Mouse (Mus musculus) forebrain, embryonic 10.5 days (tissue): ENCODE measurements at regions not wholly inside any gene's neighbourhood (a gene's known extent, or its start where the extent isn't known, plus 50 kb on each side); places are given as distances from the start of the nearest gene placed in this dataset.

Source experiments
- DNase-seq: peaks from one replicate; pipeline ENCODE4 v3.0.0-alpha.2; 2017; ENCODE audit warnings: low spot score; ENCODE audit errors: extremely low spot score
- H3K27ac ChIP-seq: fragments of 300-500 bp; sonication (generic); 2 replicates; pipeline ENCODE4 v1.5.1; 2016; ENCODE audit warnings: mild to moderate bottlenecking
- H3K27me3 ChIP-seq: fragments of 300-500 bp; sonication (generic); 2 replicates; pipeline ENCODE4 v1.6.1; 2016; ENCODE audit warnings: mild to moderate bottlenecking; ENCODE audit not compliant: poor library complexity, severe bottlenecking
- H3K36me3 ChIP-seq: fragments of 300-500 bp; sonication (generic); replicated peaks from 2 replicates; pipeline ENCODE4 v1.6.1; 2016; ENCODE audit warnings: mild to moderate bottlenecking, moderate library complexity
- H3K4me1 ChIP-seq: fragments of 300-500 bp; sonication (generic); 2 replicates; pipeline ENCODE4 v1.6.1; 2016
- H3K4me3 ChIP-seq: fragments of 300-500 bp; sonication (generic); 2 replicates; pipeline ENCODE4 v1.5.1; 2016; ENCODE audit warnings: mild to moderate bottlenecking, moderate library complexity
- H3K9me3 ChIP-seq: fragments of 300-500 bp; sonication (generic); 2 replicates; pipeline ENCODE4 v1.6.1; 2016; ENCODE audit warnings: mild to moderate bottlenecking, moderate library complexity
- WGBS: fragments of 180-500 bp; shearing (Covaris S2); methylation state at CpG from one replicate; pipeline ENCODE4 v1.1.7; 2016; 5-methylcytosine and 5-hydroxymethylcytosine counted together

- H3K4me1 ChIP-seq, result peaks cover 20% of the 10 kb centered on the region
- H3K27ac ChIP-seq, result no peak overlapping the region
- no peaks in the 10 kb centered on the region for H3K36me3 ChIP-seq
- 73% methylated on average over 3 of the region's 3 CpGs for WGBS
- no peak overlapping the region for H3K4me3 ChIP-seq
- H3K9me3 ChIP-seq, result no peaks in the 10 kb centered on the region
- H3K27me3 ChIP-seq, result peaks cover 9% of the 10 kb centered on the region; the same call in 1 of the 2 replicates
- DNase-seq, result no peak
Observed at GRCm38 (mm10) chr1:190067181-190067580, 103.3 kb downstream of the Prox1 start.

GRCm38 (mm10) chr1:190066426-190066825 is 104.1 kb downstream of the Prox1 start:
- Histone ChIP-seq H3K36me3 (no peaks in the 10 kb centered on the region), H3K27ac (no peak overlapping the region), H3K4me1 (peaks cover 28% of the 10 kb centered on the region), H3K9me3 (no peaks in the 10 kb centered on the region), H3K27me3 (peaks cover 9% of the 10 kb centered on the region; the same call in 1 of the 2 replicates), H3K4me3 (no peak overlapping the region)
- WGBS, result 80% methylated on average over 9 of the region's 9 CpGs
- DNase-seq, result no peak

- no peaks in the 10 kb centered on the region for H3K9me3 ChIP-seq
- no peaks in the 10 kb centered on the region for H3K27me3 ChIP-seq
- peaks cover 19% of the 10 kb centered on the region for H3K4me1 ChIP-seq
- no peak overlapping the region for H3K27ac ChIP-seq
- no peaks in the 10 kb centered on the region for H3K36me3 ChIP-seq
- no peak for DNase-seq
- WGBS, result 62% methylated on average over 9 of the region's 9 CpGs
- H3K4me3 ChIP-seq, result no peak overlapping the region
Observed at GRCm38 (mm10) chr1:190061560-190062295, 108.8 kb downstream of the Prox1 start.

GRCm38 (mm10) chr1:190059025-190059424 is 111.5 kb downstream of the Prox1 start:
- 78% methylated on average over 3 of the region's 3 CpGs for WGBS
- Histone ChIP-seq H3K27me3 (no peaks in the 10 kb centered on the region), H3K9me3 (no peaks in the 10 kb centered on the region), H3K4me1 (peaks cover 10% of the 10 kb centered on the region), H3K27ac (no peak overlapping the region), H3K4me3 (no peak overlapping the region), H3K36me3 (no peaks in the 10 kb centered on the region)
- no peak for DNase-seq

- H3K27ac ChIP-seq, result no peak overlapping the region
- DNase-seq, result no peak
- H3K36me3 ChIP-seq, result no peaks in the 10 kb centered on the region
- no peaks in the 10 kb centered on the region for H3K9me3 ChIP-seq
- H3K4me3 ChIP-seq, result no peak overlapping the region
- H3K27me3 ChIP-seq, result no peaks in the 10 kb centered on the region
- WGBS, result 86% methylated on average over 2 of the region's 2 CpGs
- H3K4me1 ChIP-seq, result peaks cover 7% of the 10 kb centered on the region
Observed at GRCm38 (mm10) chr1:190056931-190057330, 113.6 kb downstream of the Prox1 start.

GRCm38 (mm10) chr1:190051903-190052302 is 118.6 kb downstream of the Prox1 start:
- no peak overlapping the region for H3K4me3 ChIP-seq
- no peak for DNase-seq
- H3K27me3 ChIP-seq, result no peaks in the 10 kb centered on the region
- WGBS, result 93% methylated on average over 2 of the region's 2 CpGs
- peaks cover 9% of the 10 kb centered on the region for H3K4me1 ChIP-seq
- no peaks in the 10 kb centered on the region for H3K36me3 ChIP-seq
- H3K27ac ChIP-seq, result no peak overlapping the region
- H3K9me3 ChIP-seq, result peaks cover 8% of the 10 kb centered on the region

- H3K27me3 ChIP-seq, result peaks cover 4% of the 10 kb centered on the region
- DNase-seq, result no peak
- H3K9me3 ChIP-seq, result peaks cover 8% of the 10 kb centered on the region
- H3K36me3 ChIP-seq, result no peaks in the 10 kb centered on the region
- peaks cover 13% of the 10 kb centered on the region for H3K4me1 ChIP-seq
- H3K27ac ChIP-seq, result no peak overlapping the region
- WGBS, result 41% methylated on average over 2 of the region's 2 CpGs
- H3K4me3 ChIP-seq, result no peak overlapping the region
Observed at GRCm38 (mm10) chr1:190048521-190049170, 121.9 kb downstream of the Prox1 start.

GRCm38 (mm10) chr1:190047201-190047600 is 123.3 kb downstream of the Prox1 start:
- H3K27me3 ChIP-seq, result peaks cover 11% of the 10 kb centered on the region
- DNase-seq, result no peak
- H3K4me1 ChIP-seq, result peaks cover 13% of the 10 kb centered on the region
- H3K4me3 ChIP-seq, result no peak overlapping the region
- no peak overlapping the region for H3K27ac ChIP-seq
- 84% methylated on average over 6 of the region's 6 CpGs for WGBS
- peaks cover 8% of the 10 kb centered on the region for H3K9me3 ChIP-seq
- H3K36me3 ChIP-seq, result no peaks in the 10 kb centered on the region

- no peak overlapping the region for H3K4me3 ChIP-seq
- peak; percentile 46 for DNase-seq
- peaks cover 11% of the 10 kb centered on the region for H3K27me3 ChIP-seq
- peaks cover 13% of the 10 kb centered on the region for H3K4me1 ChIP-seq
- no peak overlapping the region for H3K27ac ChIP-seq
- 21% methylated on average over 1 of the region's 1 CpGs for whole genome bisulfite sequencing
- H3K9me3 ChIP-seq, result peaks cover 8% of the 10 kb centered on the region
- no peaks in the 10 kb centered on the region for H3K36me3 ChIP-seq
Observed at GRCm38 (mm10) chr1:190045797-190046196, 123.6 kb upstream of the Smyd2 start.

- no peaks in the 10 kb centered on the region for H3K36me3 ChIP-seq
- peaks cover 11% of the 10 kb centered on the region for H3K27me3 ChIP-seq
- H3K9me3 ChIP-seq, result no peaks in the 10 kb centered on the region
- 50% methylated on average over 3 of the region's 3 CpGs for WGBS
- H3K4me1 ChIP-seq, result peaks cover 13% of the 10 kb centered on the region
- H3K27ac ChIP-seq, result no peak overlapping the region
- H3K4me3 ChIP-seq, result no peak overlapping the region
- DNase-seq, result no peak
Observed at GRCm38 (mm10) chr1:190044036-190044435, 121.9 kb upstream of the Smyd2 start.

- WGBS, result 89% methylated on average over 10 of the region's 10 CpGs
- Histone ChIP-seq H3K36me3 (no peaks in the 10 kb centered on the region), H3K9me3 (no peaks in the 10 kb centered on the region), H3K27ac (no peak overlapping the region), H3K4me3 (no peak overlapping the region), H3K27me3 (peaks cover 11% of the 10 kb centered on the region), H3K4me1 (peaks cover 9% of the 10 kb centered on the region)
- DNase-seq, result no peak
Observed at GRCm38 (mm10) chr1:190043156-190043555, 121.0 kb upstream of the Smyd2 start.

- no peak for DNase-seq
- H3K4me1 ChIP-seq, result peaks cover 15% of the 10 kb centered on the region
- no peak overlapping the region for H3K27ac ChIP-seq
- no peaks in the 10 kb centered on the region for H3K9me3 ChIP-seq
- H3K27me3 ChIP-seq, result peaks cover 11% of the 10 kb centered on the region
- H3K4me3 ChIP-seq, result no peak overlapping the region
- H3K36me3 ChIP-seq, result no peaks in the 10 kb centered on the region
- WGBS, result 77% methylated on average over 4 of the region's 4 CpGs
Observed at GRCm38 (mm10) chr1:190042197-190042596, 120.0 kb upstream of the Smyd2 start.

GRCm38 (mm10) chr1:190041096-190041706 is 119.0 kb upstream of the Smyd2 start:
- Histone ChIP-seq H3K9me3 (no peaks in the 10 kb centered on the region), H3K4me1 (peaks cover 20% of the 10 kb centered on the region), H3K27ac (no peak overlapping the region), H3K27me3 (peaks cover 11% of the 10 kb centered on the region), H3K4me3 (no peak overlapping the region), H3K36me3 (no peaks in the 10 kb centered on the region)
- DNase-seq, result no peak
- WGBS, result 70% methylated on average over 7 of the region's 7 CpGs
